Mouse (Mus musculus): ENCODE results near the gene Hsd17b10.
A peak's percentile ranks its signal among the peaks of the same experiment; 100 is the strongest.

Gene Hsd17b10

GRCm38 (mm10) chrX:152001737-152002710 lies at the start of gene Hsd17b10:
Gene Hsd17b10 (plus strand): TSS chrX:152001845.
- peak; percentile 86 to 92 for DNase-seq

GRCm38 (mm10) chrX:151999006-151999710 lies 2.5 kb upstream of the Hsd17b10 start:
- DNase-seq, result no peak

- no peak for DNase-seq
Measured at GRCm38 (mm10) chrX:152001182-152001684, 412 bp upstream of the Hsd17b10 start.

- no peak for DNase-seq
Measured at GRCm38 (mm10) chrX:152002865-152003264, 1.2 kb downstream of the Hsd17b10 start.

GRCm38 (mm10) chrX:152007863-152008262 lies 6.2 kb downstream of the Hsd17b10 start:
- no peak for DNase-seq

GRCm38 (mm10) chrX:152015752-152016150 lies 14.1 kb downstream of the Hsd17b10 start:
- no peak for DNase-seq

GRCm38 (mm10) chrX:152016151-152017145 lies 14.8 kb downstream of the Hsd17b10 start, which contains the start of the genes Ribc1 and Smc1a:
Gene Ribc1 (minus strand): TSS chrX:152016295.
Gene Smc1a (plus strand): TSS chrX:152016428.
- peak; percentile 92 to 95 for DNase-seq

- no peak for DNase-seq
Measured at GRCm38 (mm10) chrX:152017186-152017585, 15.5 kb downstream of the Hsd17b10 start.

- DNase-seq, result no peak
Measured at GRCm38 (mm10) chrX:152019294-152019693, 17.6 kb downstream of the Hsd17b10 start.

GRCm38 (mm10) chrX:152039865-152040264 lies 38.2 kb downstream of the Hsd17b10 start:
- DNase-seq, result no peak

GRCm38 (mm10) chrX:152047230-152047629 lies 45.6 kb downstream of the Hsd17b10 start:
- no peak for DNase-seq

- no peak for DNase-seq
Measured at GRCm38 (mm10) chrX:152052546-152052945, 50.9 kb downstream of the Hsd17b10 start.
